Mouse (Mus musculus) right cerebral cortex, postnatal 4 days (tissue): Measurements from ENCODE around the gene Mrps31.
A peak's percentile ranks its signal among the peaks of the same experiment; 100 is the strongest.

Experiments used
- DNase-seq: peaks from one replicate; pipeline ENCODE4 v3.0.0-alpha.2; 2022

Gene Mrps31

DNA sequence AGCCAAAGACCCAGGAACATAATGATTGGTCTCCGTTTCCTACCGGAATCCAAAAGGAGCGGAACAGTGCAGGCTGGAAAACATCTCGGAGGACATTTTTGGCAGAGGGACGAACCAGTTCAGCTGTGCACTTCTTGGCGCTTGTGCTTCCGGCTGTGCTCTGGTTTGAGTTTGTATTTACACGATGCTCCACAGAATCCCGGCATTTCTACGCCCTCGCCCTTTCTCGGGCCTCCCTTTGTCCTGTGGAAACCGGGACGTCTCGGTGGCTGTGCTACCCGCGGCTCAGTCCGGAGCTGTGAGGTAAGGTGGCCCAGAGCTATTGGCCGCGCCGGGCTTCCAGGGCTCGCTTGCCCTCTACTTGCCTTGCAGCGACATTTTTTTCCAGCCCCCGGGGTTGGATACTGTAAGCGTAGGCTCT is at the start of gene Mrps31:
TSS of gene Mrps31 (plus strand) at position 80 of the 421 bp plus-strand sequence.
- peak; percentile 73 for DNase-seq

DNA sequence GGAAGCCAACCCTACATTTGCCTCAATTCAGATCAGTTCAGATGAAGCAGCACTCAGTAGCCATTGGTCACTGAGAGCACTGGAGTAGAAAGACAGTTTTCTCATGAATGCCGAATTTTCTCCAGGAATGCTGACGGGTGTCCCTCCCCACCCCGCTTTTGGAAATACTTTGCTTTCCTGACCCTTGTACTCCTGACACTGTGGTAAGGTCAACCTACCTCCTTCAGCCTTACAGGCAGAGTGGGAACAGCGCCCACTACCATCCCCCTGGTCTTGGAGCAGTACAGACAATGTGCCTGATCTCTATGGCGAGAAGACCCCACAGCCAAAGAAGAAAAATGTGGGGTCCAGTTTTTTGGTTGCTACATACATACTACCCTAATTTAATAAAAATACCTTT is 34.9 kb upstream of the Mrps31 start:
- no peak for DNase-seq

- peak; percentile 29 for DNase-seq
These were observed 34.3 kb upstream of the Mrps31 start for GRCm38 (mm10) chr8:22376903-22377302.

- DNase-seq, result no peak
These were observed 30.2 kb upstream of the Mrps31 start for GRCm38 (mm10) chr8:22380934-22381333.

GRCm38 (mm10) chr8:22382824-22383595 is 28.2 kb upstream of the Mrps31 start:
- DNase-seq, result no peak

GRCm38 (mm10) chr8:22385158-22385557 is 26.0 kb upstream of the Mrps31 start:
- no peak for DNase-seq

- DNase-seq, result no peak
These were observed 21.3 kb upstream of the Mrps31 start for GRCm38 (mm10) chr8:22389874-22390273.

DNA sequence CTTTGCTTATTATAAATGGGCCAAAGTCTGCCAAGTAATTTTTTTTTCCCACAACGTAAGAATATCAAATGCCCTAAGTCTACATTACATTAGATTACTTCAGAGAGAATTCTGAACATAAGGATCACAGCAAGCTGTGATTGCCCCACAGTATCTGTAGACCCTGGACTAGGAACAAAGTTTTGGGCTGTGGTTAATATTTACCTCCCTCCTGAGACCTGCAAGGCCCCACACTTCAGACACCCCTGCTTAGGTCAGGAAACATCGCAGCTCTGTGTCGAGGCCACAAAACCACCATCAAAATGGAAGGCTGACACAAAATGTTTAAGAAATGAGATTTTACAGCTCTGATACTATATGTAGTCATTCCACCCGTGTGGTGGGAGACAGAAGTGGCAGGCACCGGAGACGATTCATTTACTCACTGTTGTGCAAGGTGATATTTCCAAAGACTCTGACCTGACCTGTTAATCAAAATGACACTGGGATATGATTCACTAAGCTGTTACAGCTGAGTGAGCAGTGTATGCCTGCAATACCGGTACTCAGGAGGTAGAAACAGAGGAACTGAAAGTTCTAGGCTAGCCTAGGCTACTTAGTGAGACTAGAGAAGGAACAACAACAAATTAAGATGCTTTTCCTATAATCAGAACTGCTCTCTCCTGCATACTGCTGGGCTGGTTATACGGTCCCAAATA is 20.2 kb upstream of the Mrps31 start:
- no peak for DNase-seq

DNA sequence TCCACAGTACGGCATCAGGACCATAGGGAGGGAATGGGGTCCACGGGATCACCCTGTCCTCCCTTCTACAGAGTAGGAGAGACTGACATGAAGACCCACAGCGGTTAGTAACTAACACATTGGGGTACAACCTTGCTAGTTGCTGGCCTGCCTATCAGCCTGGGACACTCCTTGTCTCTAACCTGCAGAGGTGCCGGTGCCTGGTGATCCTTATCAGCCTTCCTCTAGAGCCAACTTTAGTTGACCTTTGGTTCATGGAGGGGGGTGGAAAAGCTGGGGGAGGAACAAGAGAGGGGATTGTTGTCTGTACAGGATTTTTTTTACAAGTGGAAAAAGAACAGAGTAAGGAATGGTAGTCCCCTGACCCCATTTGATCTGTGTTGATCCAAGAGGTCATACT is 16.7 kb upstream of the Mrps31 start:
- no peak for DNase-seq

DNA sequence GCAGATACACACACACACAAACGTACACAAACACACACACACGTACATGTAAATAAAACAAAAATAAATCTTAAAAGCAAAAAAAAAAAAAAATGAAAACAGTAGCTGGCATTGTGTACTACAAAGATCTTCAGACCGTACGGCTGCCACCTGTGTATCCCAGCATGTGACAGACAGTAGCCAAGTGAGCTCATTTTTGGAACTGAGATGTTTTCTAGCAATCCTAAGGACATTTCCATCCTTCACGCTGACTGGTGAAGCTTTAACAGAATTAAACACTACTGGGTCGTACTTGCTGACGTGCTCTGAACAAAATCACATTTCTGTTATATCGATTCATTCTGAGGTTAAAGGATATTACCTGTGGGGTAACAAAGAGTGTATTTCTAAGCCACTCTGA is 15.9 kb upstream of the Mrps31 start:
- DNase-seq, result no peak

GRCm38 (mm10) chr8:22397811-22398141 is 13.4 kb upstream of the Mrps31 start:
- DNase-seq, result no peak

- peak; percentile 87 for DNase-seq
These were observed 12.8 kb upstream of the Mrps31 start, which contains the start of gene Slc25a15 for GRCm38 (mm10) chr8:22398142-22398951. Slc25a15 (minus strand) TSS chr8:22398597.

- DNase-seq, result no peak
These were observed 11.8 kb upstream of the Mrps31 start for GRCm38 (mm10) chr8:22399285-22399880.

- no peak for DNase-seq
These were observed 10.6 kb upstream of the Mrps31 start for GRCm38 (mm10) chr8:22400593-22400992.

GRCm38 (mm10) chr8:22403235-22403634 is 7.9 kb upstream of the Mrps31 start:
- no peak for DNase-seq

- no peak for DNase-seq
These were observed 5.4 kb upstream of the Mrps31 start for GRCm38 (mm10) chr8:22405733-22406132.

DNA sequence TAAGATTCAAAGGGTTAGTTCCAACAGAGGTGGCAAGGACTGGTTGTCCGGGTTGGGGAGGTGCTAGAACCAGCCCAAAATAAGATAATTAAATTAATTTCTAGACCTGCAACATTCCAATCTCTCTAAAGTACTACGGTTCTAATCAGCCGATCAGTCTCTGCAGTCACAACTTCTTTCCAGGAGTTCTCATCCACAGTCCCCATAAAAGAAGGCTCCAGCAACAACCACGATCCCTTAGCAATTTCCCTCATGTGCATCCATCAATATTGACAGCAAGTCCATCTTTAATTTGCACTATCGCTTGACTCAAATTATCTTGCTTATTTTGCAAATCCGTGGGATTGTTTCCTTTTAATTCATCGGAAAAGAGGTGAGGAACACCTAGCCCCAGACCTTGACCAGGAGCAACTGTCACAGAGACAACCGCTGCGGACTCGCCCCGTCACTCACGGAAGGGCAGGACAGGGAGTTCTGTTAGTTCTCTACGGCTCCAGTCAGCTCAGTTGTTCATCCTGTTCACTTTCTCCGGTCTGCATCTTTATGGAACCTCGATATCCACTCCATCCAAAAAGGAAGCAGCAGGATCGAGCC is 376 bp upstream of the Mrps31 start:
- no peak for DNase-seq

DNA sequence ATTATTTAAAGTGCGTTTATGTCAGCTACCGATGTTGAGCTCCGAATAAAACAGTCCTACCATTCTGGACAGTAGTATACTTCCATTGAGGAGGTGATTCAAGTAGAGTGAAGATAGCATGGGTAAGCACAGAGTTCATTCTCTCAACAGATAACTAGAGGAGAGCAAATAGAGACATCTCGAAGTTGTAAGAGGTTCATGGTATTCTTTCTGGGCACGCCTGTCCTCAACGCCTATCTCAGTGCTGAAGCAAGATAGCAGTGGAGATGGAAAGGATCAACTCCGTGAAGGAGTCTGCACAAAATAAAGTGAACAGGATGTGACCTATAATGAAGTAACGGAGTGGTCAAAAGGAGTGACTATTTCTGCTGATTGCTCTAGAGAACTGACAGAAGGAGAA is 810 bp downstream of the Mrps31 start:
- no peak for DNase-seq
